Mouse (Mus musculus): ENCODE measurements around the gene Tas2r139. TPM values are rescaled to one million over a fixed set of nuclear protein-coding genes. Genes with fewer than 3 reads are reported as not detected.
"Not testable (repeated sequence)": the region's sequence is repeated elsewhere in the genome, so short reads cannot be mapped to it uniquely, and the experiment has no call there.

Gene Tas2r139
- not detected in 2 replicates for total RNA-seq (2012; rRNA removed)
- not detected in 2 replicates for total RNA-seq (2014; rRNA removed)
- not detected in 2 replicates for polyA plus RNA-seq (2012; ENCODE audit: insufficient read length, low read depth)

GRCm38 (mm10) chr6:42140636-42141035 is at the start of gene Tas2r139:
TSS of gene Tas2r139 (plus strand) at chr6:42140936.
- no peak within 1 kb of the TSS for H3K9ac ChIP-seq (ENCODE audit: insufficient read depth, low read depth)
- no peaks in the 10 kb centered on the region for H3K27me3 ChIP-seq (replicated peaks)
- dilution Hi-C loops (cut with MboI; ENCODE audit: extremely low pct_ligation_motif_present, extremely low pct_unique_long_range_greater_than_20kb, low sequenced_read_pairs): no loop called here
- H3K4me2 ChIP-seq (ENCODE audit: insufficient read depth, low read depth, poor library complexity, severe bottlenecking): no peak within 1 kb of the TSS
- H3K4me3 ChIP-seq (replicated peaks in 1 of 3; ENCODE audit: low read depth in 2 of 3, low read length in 2 of 3, poor library complexity in 1 of 3): no peak within 1 kb of the TSS
- no peaks in the 10 kb centered on the region for H3K4me1 ChIP-seq (ENCODE audit: control insufficient read depth in 1 of 2, insufficient read depth in 2 of 2)
- TF ChIP-seq PAX5 (IDR thresholded peaks at IDR 0.05; ENCODE audit: low read length) (no peak), CHD2 (IDR thresholded peaks at IDR 0.05; ENCODE audit: low read length) (no peak), RAD21 (IDR thresholded peaks at IDR 0.05; ENCODE audit: low read depth, low read length) (no peak), MXI1 (IDR thresholded peaks at IDR 0.05; ENCODE audit: low read depth, low read length) (no peak), ZNF384 (IDR thresholded peaks at IDR 0.05; ENCODE audit: low read depth, low read length) (no peak), UBTF (IDR thresholded peaks at IDR 0.05; ENCODE audit: low read depth, low read length) (no peak), ZKSCAN1 (IDR thresholded peaks at IDR 0.05; ENCODE audit: borderline replicate concordance, low read depth, low read length) (no peak), GABPA (IDR thresholded peaks at IDR 0.05; ENCODE audit: insufficient replicate concordance, low read depth, low read length) (no peak), MEF2A (IDR thresholded peaks at IDR 0.05; ENCODE audit: borderline replicate concordance, low read depth, low read length) (no peak), CTCF (conservative IDR thresholded peaks at IDR 0.05 in 1 of 2, IDR thresholded peaks at IDR 0.05 in 1 of 2; ENCODE audit: low read depth in 2 of 2, low read length in 2 of 2) (no peak), CHD1 (IDR thresholded peaks at IDR 0.05; ENCODE audit: low read depth, low read length) (no peak), POLR2AphosphoS2 (IDR thresholded peaks at IDR 0.05; ENCODE audit: low read depth, low read length) (no peak), BHLHE40 (IDR thresholded peaks at IDR 0.05; ENCODE audit: low read depth, low read length) (no peak), POLR2A (IDR thresholded peaks at IDR 0.05; ENCODE audit: low read depth, low read length) (no peak), ZMIZ1 (IDR thresholded peaks at IDR 0.05; ENCODE audit: low read depth, low read length) (no peak), HCFC1 (IDR thresholded peaks at IDR 0.05; ENCODE audit: low read depth, low read length) (no peak), TBP (conservative IDR thresholded peaks at IDR 0.05; ENCODE audit: low read depth, low read length) (no peak)
- DNase-seq (ENCODE audit: extremely low read depth): no peak
- in situ Hi-C loops (cut with MboI; ENCODE audit: low pct_ligation_motif_present, low pct_unique_long_range_greater_than_20kb, low sequenced_read_pairs): no loop called here
- no peaks in the 10 kb centered on the region for H3K9me3 ChIP-seq (replicated peaks; ENCODE audit: low read length)
- no peaks in the 10 kb centered on the region for H3K36me3 ChIP-seq (replicated peaks in 1 of 2; ENCODE audit: control insufficient read depth in 1 of 2, insufficient read depth in 1 of 2, low read length in 1 of 2)
- H3K27ac ChIP-seq (ENCODE audit: insufficient read depth, low read depth): no peak within 1 kb of the TSS
- no peaks in the 10 kb centered on the region for H3K79me2 ChIP-seq (replicated peaks; ENCODE audit: control insufficient read depth, extremely low read depth, insufficient read depth, poor library complexity, severe bottlenecking)

DNA sequence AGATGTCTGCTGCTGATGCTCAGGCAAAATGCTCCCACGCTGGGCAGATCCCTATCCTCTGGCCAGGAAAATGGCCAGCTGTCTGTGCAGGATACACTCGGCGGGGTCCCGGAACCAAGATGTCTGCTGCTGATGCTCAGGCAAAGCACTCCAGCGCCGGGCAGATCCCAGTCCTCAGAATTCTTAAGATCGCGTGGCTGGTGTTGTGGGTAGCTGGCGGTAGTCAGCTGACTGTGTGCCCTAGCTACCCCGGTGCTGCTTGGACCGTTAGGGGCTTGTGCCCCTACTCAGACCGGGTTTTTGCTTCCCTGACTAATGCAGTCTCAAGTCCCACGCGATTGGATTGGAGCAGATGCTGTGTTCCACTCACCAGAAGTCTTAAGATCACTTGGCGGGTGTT is 10.4 kb downstream of the Tas2r139 start:
- not testable (repeated sequence) for H3K4me3 ChIP-seq (replicated peaks in 1 of 3; ENCODE audit: low read depth in 2 of 3, low read length in 2 of 3, poor library complexity in 1 of 3); H3K9ac ChIP-seq (ENCODE audit: insufficient read depth, low read depth)

More for the DNA sequence above, 10.4 kb downstream of the Tas2r139 start:
- H3K27ac ChIP-seq (ENCODE audit: insufficient read depth, low read depth); H3K27me3 ChIP-seq (replicated peaks); in situ Hi-C loops (cut with MboI; ENCODE audit: low pct_ligation_motif_present, low pct_unique_long_range_greater_than_20kb, low sequenced_read_pairs); H3K4me1 ChIP-seq (ENCODE audit: control insufficient read depth in 1 of 2, insufficient read depth in 2 of 2); H3K9me3 ChIP-seq (replicated peaks; ENCODE audit: low read length); dilution Hi-C loops (cut with MboI; ENCODE audit: extremely low pct_ligation_motif_present, extremely low pct_unique_long_range_greater_than_20kb, low sequenced_read_pairs); H3K36me3 ChIP-seq (replicated peaks in 1 of 2; ENCODE audit: control insufficient read depth in 1 of 2, insufficient read depth in 1 of 2, low read length in 1 of 2); H3K79me2 ChIP-seq (replicated peaks; ENCODE audit: control insufficient read depth, extremely low read depth, insufficient read depth, poor library complexity, severe bottlenecking); DNase-seq (ENCODE audit: extremely low read depth); H3K4me2 ChIP-seq (ENCODE audit: insufficient read depth, low read depth, poor library complexity, severe bottlenecking): not testable (repeated sequence)
